Mouse (Mus musculus) ES-Bruce4 (cell line): ENCODE measurements around the gene Ptprt. TPM values are rescaled to one million over a fixed set of nuclear protein-coding genes. Genes with fewer than 3 reads are reported as not detected.

ENCODE experiments used
- H3K27ac ChIP-seq: 2 replicates; pipeline ENCODE4 v1.5.1; 2012; ENCODE audit warnings: low read length, inconsistent platforms; ENCODE audit not compliant: insufficient read depth
- H3K27me3 ChIP-seq: 2 replicates; pipeline ENCODE4 v1.6.1; 2012; ENCODE audit warnings: mild to moderate bottlenecking, low read length, inconsistent platforms; ENCODE audit not compliant: control insufficient read depth, poor library complexity, insufficient read depth, severe bottlenecking
- H3K36me3 ChIP-seq: 2 replicates; pipeline ENCODE4 v1.6.1; 2012; ENCODE audit warnings: inconsistent platforms, mild to moderate bottlenecking, low read length, moderate library complexity; ENCODE audit not compliant: control insufficient read depth, poor library complexity, insufficient read depth, severe bottlenecking
- H3K4me1 ChIP-seq: one replicate; pipeline ENCODE4 v1.8.1; 2011; ENCODE audit warnings: low read length; ENCODE audit not compliant: control insufficient read depth, insufficient read depth
- H3K4me3 ChIP-seq: 2 replicates; pipeline ENCODE4 v1.5.1; 2011; ENCODE audit warnings: low read depth, mild to moderate bottlenecking, low read length
- H3K9ac ChIP-seq: 2 replicates; pipeline ENCODE4 v1.6.1; 2012; ENCODE audit warnings: low read depth, mild to moderate bottlenecking, inconsistent platforms; ENCODE audit not compliant: poor library complexity, severe bottlenecking
- H3K9me3 ChIP-seq: replicated peaks from 2 replicates; pipeline ENCODE4 v1.6.1; 2012; ENCODE audit warnings: mild to moderate bottlenecking, low read length, inconsistent platforms; ENCODE audit not compliant: control insufficient read depth, poor library complexity, insufficient read depth, severe bottlenecking
- CTCF ChIP-seq: IDR thresholded peaks from one replicate; pipeline ENCODE4 v1.8.1; 2011; ENCODE audit warnings: low read depth, low read length
- EP300 ChIP-seq: IDR thresholded peaks from 2 replicates; pipeline ENCODE4 v1.6.1; 2011; ENCODE audit warnings: low read depth, low read length; ENCODE audit not compliant: insufficient read depth
- POLR2A ChIP-seq: IDR thresholded peaks from one replicate; pipeline ENCODE4 v1.8.1; 2011; ENCODE audit warnings: low read length; ENCODE audit not compliant: insufficient read depth
- polyA plus RNA-seq: library from polyadenylated mRNA; stranded (reverse); fragments of >200 nt; gene quantifications from 2 replicates; pipeline ENCODE4 v1.2.4, GENCODE M21; 2011; ENCODE audit warnings: low read depth; ENCODE audit not compliant: missing spikeins, insufficient read depth, insufficient read length

Gene Ptprt
- polyA plus RNA-seq, 1 experiment: 5.1 TPM

DNA sequence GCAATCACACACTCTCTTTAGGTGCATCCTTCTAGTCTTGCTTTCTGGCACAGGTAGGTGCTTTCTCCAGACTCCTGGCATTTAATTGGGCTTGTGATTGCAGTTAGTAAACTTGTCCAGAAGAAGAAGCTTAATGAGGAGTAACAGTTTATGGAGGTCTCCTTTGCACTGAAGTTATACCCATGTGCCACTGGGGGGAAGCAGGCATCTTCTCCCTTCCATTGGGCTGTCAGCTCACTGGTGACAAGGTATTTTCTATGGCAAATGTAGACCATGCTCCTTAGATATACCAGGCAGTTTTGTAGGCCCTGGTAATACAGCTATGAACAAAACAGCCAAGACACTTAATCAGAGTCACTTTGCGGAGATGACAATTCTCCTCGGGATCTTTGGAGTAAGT is 366.9 kb downstream of the Ptprt start:
- no peaks in the 10 kb centered on the region for H3K9me3 ChIP-seq
- no peak overlapping the region for H3K27ac ChIP-seq
- no peaks in the 10 kb centered on the region for H3K27me3 ChIP-seq
- H3K4me3 ChIP-seq: no peak overlapping the region
- H3K4me1 ChIP-seq: no peaks in the 10 kb centered on the region
- H3K9ac ChIP-seq: no peak overlapping the region
- TF ChIP-seq POLR2A (no peak), EP300 (no peak), CTCF (no peak)
- H3K36me3 ChIP-seq: no peaks in the 10 kb centered on the region

DNA sequence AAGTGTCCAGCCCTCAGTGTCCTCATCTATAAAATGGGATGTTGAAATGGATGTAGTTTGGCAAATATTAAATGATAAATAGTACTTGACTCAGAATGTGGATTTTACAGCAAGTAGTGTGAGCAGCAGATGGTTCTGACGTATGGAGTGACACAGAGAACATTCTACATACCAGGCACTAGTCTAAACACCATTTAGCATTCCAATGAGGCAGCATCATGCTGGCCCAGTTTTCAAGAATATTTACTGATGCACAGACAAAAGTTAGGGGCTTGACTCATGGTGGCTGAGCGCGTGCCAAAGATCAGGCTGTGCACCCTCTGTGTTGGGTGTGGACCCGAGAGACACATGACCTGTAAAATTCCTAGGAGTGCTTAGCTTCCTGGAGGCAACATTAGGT is 378.3 kb downstream of the Ptprt start:
- Histone ChIP-seq H3K4me3 (no peak overlapping the region), H3K9ac (no peak overlapping the region), H3K4me1 (no peaks in the 10 kb centered on the region), H3K36me3 (no peaks in the 10 kb centered on the region), H3K27me3 (no peaks in the 10 kb centered on the region), H3K27ac (no peak overlapping the region), H3K9me3 (peaks cover 2% of the 10 kb centered on the region; the same call in 1 of the 2 replicates)
- no peak for TF ChIP-seq EP300
- TF ChIP-seq CTCF: no peak
- TF ChIP-seq POLR2A: no peak

GRCm38 (mm10) chr2:162282121-162282520 is 378.8 kb downstream of the Ptprt start:
- H3K27ac ChIP-seq: no peak overlapping the region
- no peaks in the 10 kb centered on the region for H3K27me3 ChIP-seq
- no peak overlapping the region for H3K9ac ChIP-seq
- H3K36me3 ChIP-seq: no peaks in the 10 kb centered on the region
- H3K4me1 ChIP-seq: no peaks in the 10 kb centered on the region
- H3K4me3 ChIP-seq: no peak overlapping the region
- no peak for TF ChIP-seq POLR2A
- TF ChIP-seq CTCF: no peak
- no peaks in the 10 kb centered on the region for H3K9me3 ChIP-seq

DNA sequence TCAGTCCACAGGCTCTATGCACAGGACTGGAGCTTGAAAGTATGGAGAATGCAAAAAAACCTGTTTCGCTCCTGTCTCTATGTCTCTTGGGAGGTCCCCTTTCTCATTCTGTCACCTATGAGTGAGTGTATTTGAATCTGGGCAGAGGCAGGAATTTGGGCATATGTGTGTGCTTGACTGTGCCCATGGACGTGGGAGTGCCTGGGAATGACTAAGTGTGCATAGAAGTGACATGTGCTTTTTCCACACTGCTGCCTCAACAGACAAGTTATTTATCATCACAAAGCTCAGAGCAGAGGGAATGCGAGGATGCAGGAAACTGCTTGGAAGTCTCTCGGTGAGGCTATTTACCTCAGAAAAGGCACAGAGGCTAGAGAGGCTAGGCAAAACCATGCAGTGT is 387.1 kb downstream of the Ptprt start:
- no peak overlapping the region for H3K9ac ChIP-seq
- TF ChIP-seq EP300 (no peak), POLR2A (no peak)
- no peaks in the 10 kb centered on the region for H3K4me1 ChIP-seq
- H3K9me3 ChIP-seq: no peaks in the 10 kb centered on the region
- H3K27ac ChIP-seq: no peak overlapping the region
- no peak overlapping the region for H3K4me3 ChIP-seq
- H3K36me3 ChIP-seq: no peaks in the 10 kb centered on the region
- no peaks in the 10 kb centered on the region for H3K27me3 ChIP-seq

GRCm38 (mm10) chr2:162251272-162251671 is 409.7 kb downstream of the Ptprt start:
- TF ChIP-seq EP300: no peak
- TF ChIP-seq CTCF: no peak
- no peak for TF ChIP-seq POLR2A
- no peak overlapping the region for H3K27ac ChIP-seq
- no peaks in the 10 kb centered on the region; the same call in 1 of the 2 replicates for H3K27me3 ChIP-seq
- no peak overlapping the region for H3K9ac ChIP-seq
- no peaks in the 10 kb centered on the region for H3K36me3 ChIP-seq
- H3K9me3 ChIP-seq: no peaks in the 10 kb centered on the region
- H3K4me1 ChIP-seq: no peaks in the 10 kb centered on the region
- H3K4me3 ChIP-seq: no peak overlapping the region

- Histone ChIP-seq H3K4me3 (no peak overlapping the region), H3K27me3 (no peaks in the 10 kb centered on the region; the same call in 1 of the 2 replicates), H3K36me3 (no peaks in the 10 kb centered on the region), H3K9ac (no peak overlapping the region), H3K27ac (no peak overlapping the region), H3K9me3 (no peaks in the 10 kb centered on the region), H3K4me1 (no peaks in the 10 kb centered on the region)
- TF ChIP-seq POLR2A (no peak), CTCF (no peak), EP300 (no peak)
Measured at GRCm38 (mm10) chr2:162248296-162248695, 412.7 kb downstream of the Ptprt start.

DNA sequence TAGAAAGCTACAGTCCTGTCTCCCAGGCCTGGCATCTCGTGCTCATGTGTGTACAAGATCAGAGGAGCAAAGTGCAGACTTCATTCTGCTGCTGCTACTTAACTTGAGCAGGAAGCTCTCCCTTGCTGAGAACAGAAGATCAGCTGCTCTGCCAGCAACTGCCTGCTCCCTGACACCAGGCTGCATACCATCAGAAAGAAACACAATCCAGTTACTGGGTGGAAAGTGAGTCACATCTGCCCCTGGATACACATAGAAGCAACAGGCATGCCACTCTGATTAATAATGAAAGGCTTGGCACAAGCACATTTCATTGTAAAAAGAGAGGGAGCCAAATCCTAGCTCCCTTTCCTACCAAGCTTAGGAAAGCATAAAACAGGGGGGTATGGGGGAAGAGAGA is 438.5 kb downstream of the Ptprt start:
- Histone ChIP-seq H3K9me3 (no peaks in the 10 kb centered on the region), H3K27me3 (no peaks in the 10 kb centered on the region), H3K36me3 (no peaks in the 10 kb centered on the region), H3K9ac (no peak overlapping the region), H3K4me3 (no peak overlapping the region), H3K4me1 (no peaks in the 10 kb centered on the region), H3K27ac (no peak overlapping the region)
- no peak for TF ChIP-seq EP300
- TF ChIP-seq CTCF: no peak
